Mouse (Mus musculus) CH12.LX (cell line): ENCODE data around the gene Myo18a. TPM values are rescaled to one million over a fixed set of nuclear protein-coding genes. Genes with fewer than 3 reads are reported as not detected.

Experiments used
- DNase-seq: peaks from one replicate; pipeline ENCODE4 v3.0.0-alpha.2; 2013; ENCODE audit errors: extremely low read depth
- H3K27ac ChIP-seq: 2 replicates; pipeline ENCODE4 v1.5.1; 2012; ENCODE audit warnings: low read depth, mild to moderate bottlenecking, control low read depth, moderate library complexity; ENCODE audit not compliant: insufficient read depth
- H3K27me3 ChIP-seq: replicated peaks from 2 replicates; pipeline ENCODE3; 2012; ENCODE audit warnings: inconsistent platforms
- H3K36me3 ChIP-seq, 2 experiments: replicated peaks in 1 of 2; 2 replicates each; pipeline versions ENCODE3 to v1.6.1; 2012; ENCODE audit warnings: inconsistent platforms in 1 of 2, low read length in 1 of 2, mild to moderate bottlenecking in 1 of 2, mixed read lengths in 1 of 2, moderate library complexity in 1 of 2; ENCODE audit not compliant: control insufficient read depth in 1 of 2, insufficient read depth in 1 of 2
- H3K4me1 ChIP-seq, 2 experiments: 2 replicates each; pipeline ENCODE4 v1.6.1; 2012; ENCODE audit warnings: inconsistent platforms in 1 of 2, moderate library complexity in 1 of 2; ENCODE audit not compliant: insufficient read depth in 2 of 2, control insufficient read depth in 1 of 2
- H3K4me2 ChIP-seq: 2 replicates; pipeline ENCODE4 v1.6.1; 2012; ENCODE audit warnings: low read depth, mild to moderate bottlenecking, control low read depth; ENCODE audit not compliant: poor library complexity, insufficient read depth, severe bottlenecking
- H3K4me3 ChIP-seq, 3 experiments: fragments of 150-350 bp in 1 of 3; sonication (generic) in 1 of 3; replicated peaks in 1 of 3; 2 replicates each; pipeline versions ENCODE3 to v1.5.1; 2011 to 2012; ENCODE audit warnings: low read depth in 2 of 3, low read length in 2 of 3, mild to moderate bottlenecking in 2 of 3, moderate library complexity in 2 of 3, control low read depth in 1 of 3, improper control_type of control experiment in 1 of 3, inconsistent platforms in 1 of 3, mixed read lengths in 1 of 3; ENCODE audit not compliant: poor library complexity in 1 of 3
- H3K79me2 ChIP-seq: replicated peaks from 2 replicates; pipeline ENCODE4 v1.6.1; 2012; ENCODE audit warnings: mild to moderate bottlenecking, moderate library complexity; ENCODE audit not compliant: control insufficient read depth, poor library complexity, insufficient read depth, severe bottlenecking; ENCODE audit errors: extremely low read depth
- H3K9ac ChIP-seq: 2 replicates; pipeline ENCODE4 v1.6.1; 2012; ENCODE audit warnings: low read depth, mild to moderate bottlenecking, control low read depth, moderate library complexity; ENCODE audit not compliant: insufficient read depth
- H3K9me3 ChIP-seq: replicated peaks from 2 replicates; pipeline ENCODE3; 2012; ENCODE audit warnings: low read length, inconsistent platforms, mixed read lengths
- CHD2 ChIP-seq: IDR thresholded peaks from 2 replicates; pipeline ENCODE4 v1.6.1; 2011; ENCODE audit warnings: low read length, improper control_type of control experiment
- CTCF ChIP-seq, 2 experiments: IDR thresholded peaks in 1 of 2; conservative IDR thresholded peaks in 1 of 2; 2 replicates each; pipeline ENCODE4 v1.5.1; 2011 to 2012; ENCODE audit warnings: low read depth in 2 of 2, low read length in 2 of 2, improper control_type of control experiment in 1 of 2, inconsistent platforms in 1 of 2, mild to moderate bottlenecking in 1 of 2, moderate library complexity in 1 of 2
- EP300 ChIP-seq: IDR thresholded peaks from 2 replicates; pipeline ENCODE4 v1.6.1; 2011; ENCODE audit warnings: low read length, improper control_type of control experiment
- GABPA ChIP-seq: IDR thresholded peaks from 2 replicates; pipeline ENCODE4 v1.6.1; 2012; ENCODE audit warnings: low read depth, low read length, improper control_type of control experiment, inconsistent platforms; ENCODE audit not compliant: insufficient replicate concordance
- HCFC1 ChIP-seq: IDR thresholded peaks from 2 replicates; pipeline ENCODE4 v1.6.1; 2012; ENCODE audit warnings: low read depth, mild to moderate bottlenecking, inconsistent platforms, low read length, improper control_type of control experiment
- IRF4 ChIP-seq: IDR thresholded peaks from 2 replicates; pipeline ENCODE4 v1.6.1; 2014; ENCODE audit warnings: low read depth, mild to moderate bottlenecking, inconsistent platforms, low read length, improper control_type of control experiment
- JUN ChIP-seq: IDR thresholded peaks from 2 replicates; pipeline ENCODE4 v1.6.1; 2011; ENCODE audit warnings: low read depth, mild to moderate bottlenecking, low read length, improper control_type of control experiment, moderate library complexity; ENCODE audit not compliant: insufficient read depth
- JUND ChIP-seq: conservative IDR thresholded peaks from 2 replicates; pipeline ENCODE4 v1.6.1; 2011; ENCODE audit warnings: low read depth, low read length, improper control_type of control experiment
- MAX ChIP-seq: IDR thresholded peaks from 2 replicates; pipeline ENCODE4 v1.6.1; 2011; ENCODE audit warnings: low read length, improper control_type of control experiment
- MEF2A ChIP-seq: IDR thresholded peaks from 2 replicates; pipeline ENCODE4 v1.6.1; 2014; ENCODE audit warnings: low read depth, mild to moderate bottlenecking, inconsistent platforms, low read length, improper control_type of control experiment, borderline replicate concordance
- MXI1 ChIP-seq: IDR thresholded peaks from 2 replicates; pipeline ENCODE4 v1.6.1; 2011; ENCODE audit warnings: mild to moderate bottlenecking, low read depth, low read length, improper control_type of control experiment
- PAX5 ChIP-seq: IDR thresholded peaks from 2 replicates; pipeline ENCODE4 v1.6.1; 2012; ENCODE audit warnings: low read length, inconsistent platforms, mixed read lengths
- POLR2AphosphoS2 ChIP-seq: IDR thresholded peaks from 2 replicates; pipeline ENCODE4 v1.6.1; 2011; ENCODE audit warnings: low read depth, low read length, improper control_type of control experiment
- RCOR1 ChIP-seq: conservative IDR thresholded peaks from 2 replicates; pipeline ENCODE4 v1.6.1; 2012; ENCODE audit warnings: low read depth, mild to moderate bottlenecking, inconsistent platforms, low read length, improper control_type of control experiment
- SIN3A ChIP-seq: IDR thresholded peaks from 2 replicates; pipeline ENCODE4 v1.6.1; 2012; ENCODE audit warnings: low read length, improper control_type of control experiment, inconsistent platforms
- TCF12 ChIP-seq: IDR thresholded peaks from 2 replicates; pipeline ENCODE4 v1.6.1; 2014; ENCODE audit warnings: low read depth, mild to moderate bottlenecking, inconsistent platforms, low read length, improper control_type of control experiment
- USF1 ChIP-seq: IDR thresholded peaks from 2 replicates; pipeline ENCODE4 v1.6.1; 2014; ENCODE audit warnings: low read depth, mild to moderate bottlenecking, inconsistent platforms, low read length, improper control_type of control experiment
- ZC3H11A ChIP-seq: IDR thresholded peaks from 2 replicates; pipeline ENCODE4 v1.6.1; 2012; ENCODE audit warnings: low read depth, mild to moderate bottlenecking, inconsistent platforms, low read length, improper control_type of control experiment
- ZNF384 ChIP-seq: IDR thresholded peaks from 2 replicates; pipeline ENCODE4 v1.6.1; 2012; ENCODE audit warnings: low read depth, low read length, improper control_type of control experiment, inconsistent platforms
- dilution Hi-C: fragments of 300-500 bp; cut with MboI; formaldehyde crosslinking; loops from 2 replicates; pipeline ENCODE4 v1.14.3; 2020; ENCODE audit warnings: low sequenced_read_pairs; ENCODE audit not compliant: extremely low pct_unique_long_range_greater_than_20kb, extremely low pct_ligation_motif_present
- in situ Hi-C: fragments of 300-500 bp; cut with MboI; formaldehyde crosslinking; loops from 3 replicates; pipeline ENCODE4 v1.14.3; 2019; ENCODE audit warnings: low sequenced_read_pairs, low pct_ligation_motif_present, low pct_unique_long_range_greater_than_20kb, mixed read lengths
- polyA plus RNA-seq: library from polyadenylated mRNA; unstranded; fragments of >175 nt; gene quantifications from 2 replicates; pipeline ENCODE4 v1.2.1, GENCODE M21; 2012; ENCODE audit warnings: low read depth; ENCODE audit not compliant: insufficient read length
- total RNA-seq, 2 experiments: library from RNA; depleted of rRNA; stranded (reverse); fragments of 300-350 nt in 1 of 2; fragments of >200 nt in 1 of 2; gene quantifications; 2 replicates each; pipeline ENCODE4 v1.2.3; 2012 to 2014

Gene Myo18a
- total and polyA plus RNA-seq, 3 experiments = 6.3 to 24.8 (median 16.8) TPM

DNA sequence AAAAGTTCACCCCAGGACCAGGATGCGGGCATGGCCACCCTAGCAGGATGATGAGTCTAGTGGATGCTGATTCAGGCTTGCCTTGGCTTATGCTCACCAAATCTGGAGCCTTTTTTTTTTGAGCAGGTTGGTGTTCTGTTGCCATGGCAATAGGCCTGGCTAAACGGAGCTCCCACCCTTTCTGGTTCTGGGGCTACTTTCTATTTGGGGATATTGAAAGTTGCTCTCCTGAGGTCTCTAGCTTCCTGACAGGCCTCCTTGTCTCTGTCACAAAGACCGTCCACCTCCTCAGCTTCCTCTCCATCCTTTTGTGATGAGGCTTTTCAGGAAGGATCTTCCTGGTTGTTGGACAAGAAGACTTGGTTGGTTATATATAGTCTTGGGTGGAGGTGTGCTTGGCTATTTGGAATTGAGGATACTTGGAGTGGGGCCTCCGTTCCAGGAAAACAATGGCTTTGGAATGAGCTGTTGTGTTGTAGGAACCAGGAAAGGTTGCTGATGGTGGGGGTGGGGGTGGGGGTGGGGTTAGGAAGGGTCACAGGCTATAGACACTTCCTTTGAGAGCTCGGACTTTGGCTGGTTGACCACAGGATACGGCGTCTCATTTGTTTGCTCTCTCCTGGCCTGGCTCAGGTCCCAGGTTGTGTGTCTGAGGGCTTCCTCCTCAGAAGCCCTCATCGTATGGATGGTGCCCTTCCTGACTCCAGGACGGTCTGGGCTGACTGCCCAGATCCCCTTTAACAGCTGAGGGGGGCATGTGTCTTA lies 1.8 kb downstream of the Myo18a start:
- no peaks in the 10 kb centered on the region for H3K36me3 ChIP-seq
- no peak overlapping the region for H3K4me3 ChIP-seq
- dilution Hi-C loops (no loop called here), in situ Hi-C loops (no loop called here)
- no peak overlapping the region for H3K9ac ChIP-seq
- H3K4me1 ChIP-seq = peaks cover 13 to 37% of the 10 kb centered on the region in 2 experiments
- peaks cover 20% of the 10 kb centered on the region for H3K27me3 ChIP-seq
- H3K4me2 ChIP-seq = no peak overlapping the region
- H3K27ac ChIP-seq = no peak overlapping the region
- no peaks in the 10 kb centered on the region for H3K79me2 ChIP-seq
- DNase-seq = no peak
- TF ChIP-seq CHD2 (no peak), JUND (no peak), MEF2A (no peak), USF1 (no peak), EP300 (no peak), IRF4 (no peak), CTCF (conservative IDR thresholded peaks at IDR 0.05 in 1 of 2, IDR thresholded peaks at IDR 0.05 in 1 of 2; ENCODE audit: low read depth in 2 of 2, low read length in 2 of 2) (no peak), ZNF384 (no peak), RCOR1 (no peak), PAX5 (no peak), HCFC1 (no peak), JUN (no peak), MXI1 (no peak), POLR2AphosphoS2 (no peak), ZC3H11A (no peak), GABPA (no peak), MAX (no peak), SIN3A (no peak), TCF12 (no peak)
- no peaks in the 10 kb centered on the region for H3K9me3 ChIP-seq

DNA sequence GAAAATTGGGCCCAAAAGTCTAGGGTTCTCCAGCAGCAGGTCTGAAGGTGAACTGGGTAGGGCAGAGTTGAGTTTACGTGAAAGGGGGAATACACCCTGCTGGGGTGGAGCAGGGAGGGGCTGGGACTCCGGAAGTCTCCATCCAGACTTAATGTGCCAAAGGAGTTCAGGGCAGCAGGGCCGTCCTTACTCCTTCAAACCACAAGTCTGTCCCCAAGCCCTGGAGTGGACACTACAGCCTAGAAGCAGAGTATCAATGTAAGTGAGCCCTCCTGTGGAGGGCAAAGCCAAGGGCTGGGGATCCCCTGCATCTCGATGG lies 2.4 kb downstream of the Myo18a start:
- H3K4me3 ChIP-seq = no peak overlapping the region
- H3K27ac ChIP-seq = no peak overlapping the region
- H3K79me2 ChIP-seq = no peaks in the 10 kb centered on the region
- no peaks in the 10 kb centered on the region for H3K36me3 ChIP-seq
- in situ Hi-C loops = no loop called here
- no peak overlapping the region for H3K4me2 ChIP-seq
- no peaks in the 10 kb centered on the region for H3K9me3 ChIP-seq
- TF ChIP-seq PAX5 = no peak
- no peak for TF ChIP-seq HCFC1
- peaks cover 20% of the 10 kb centered on the region for H3K27me3 ChIP-seq
- no peak for DNase-seq
- no peak overlapping the region for H3K9ac ChIP-seq
- dilution Hi-C loops = no loop called here
- peaks cover 13 to 32% of the 10 kb centered on the region in 2 experiments for H3K4me1 ChIP-seq
